7 mouse cellular contexts compared by ENCODE assay signal in genomic region chr11:32340476-32341473, GRCm38 (mm10). TPM values are rescaled to one million over a fixed set of nuclear protein-coding genes. Genes with fewer than 3 reads are reported as not detected.
A peak's percentile ranks its signal among the peaks of the same experiment; 100 is the strongest.
DNase-seq lines count a peak whose midpoint lies in the region; ATAC-seq and TF ChIP-seq lines count a peak whose summit lies in the region.

No protein-coding gene starts in this region.

- 0 out of 2 replicates have a peak, but pooled peaks cover 3% of the 10 kb centered on the region for H3K9me3 ChIP-seq in intestine, embryonic 14.5 days (ENCODE audit: control insufficient read depth, low read length)
- no peaks in the 10 kb centered on the region for H3K9me3 ChIP-seq in stomach, postnatal 0 days (ENCODE audit: control insufficient read depth, low read length)

- H3K9ac ChIP-seq in intestine, embryonic 14.5 days (ENCODE audit: low read length), result no peak overlapping the region
- H3K9ac ChIP-seq in stomach, postnatal 0 days (ENCODE audit: low read length), result no peak overlapping the region

- 0 out of 2 replicates have a peak, but pooled peaks have one; percentile 52 for ATAC-seq in erythroid progenitor cell, adult 5-6 weeks (replicated peaks; ENCODE audit: low FRiP score, poor library complexity, severe bottlenecking)
- ATAC-seq in intestine, embryonic 14.5 days (replicated peaks; ENCODE audit: low FRiP score, low TSS enrichment, low read depth), result peak; percentile 48; the same call in 1 of the 2 replicates
- 0 out of 2 replicates have a peak, but pooled peaks have one; percentile 28 for ATAC-seq in stomach, postnatal 0 days (ENCODE audit: low FRiP score, low TSS enrichment)

- H3K27ac ChIP-seq in intestine, embryonic 14.5 days (ENCODE audit: low read depth), result no peak overlapping the region; the same call in 1 of the 2 replicates
- H3K27ac ChIP-seq in stomach, postnatal 0 days (replicated peaks), result no peak overlapping the region

- peak; percentile 53 for DNase-seq in ovary, postnatal 36 days (ENCODE audit: low spot score)
- no peak for DNase-seq in ovary, adult 18-20 months (ENCODE audit: low spot score)
- DNase-seq in adrenal gland, postnatal 25 days, result peak; percentile 54
- peak; percentile 86 for DNase-seq in intestine, embryonic 14.5 days (ENCODE audit: low spot score)
- peak; percentile 53 to 67 for DNase-seq in lung, postnatal 4 days
- peak; percentile 78 for DNase-seq in stomach, postnatal 0 days (ENCODE audit: low spot score)

- no peak overlapping the region for H3K4me2 ChIP-seq in intestine, embryonic 14.5 days (ENCODE audit: low read length)
- no peak overlapping the region for H3K4me2 ChIP-seq in stomach, postnatal 0 days (replicated peaks; ENCODE audit: low read depth)

- no peak for TF ChIP-seq EP300 in stomach, postnatal 0 days (optimal IDR thresholded peaks at IDR 0.05)

- peaks cover 3% of the 10 kb centered on the region; the same call in 1 of the 2 replicates for H3K4me1 ChIP-seq in intestine, embryonic 14.5 days (replicated peaks; ENCODE audit: control insufficient read depth, insufficient read depth, low read length)
- no peaks in the 10 kb centered on the region for H3K4me1 ChIP-seq in stomach, postnatal 0 days (replicated peaks; ENCODE audit: control insufficient read depth, insufficient read depth)

- peak; percentile 85 for TF ChIP-seq CTCF in stomach, postnatal 0 days (IDR thresholded peaks at IDR 0.05; ENCODE audit: low read depth)

- H3K4me3 ChIP-seq in intestine, embryonic 14.5 days (ENCODE audit: low read depth, low read length), result no peak overlapping the region
- H3K4me3 ChIP-seq in stomach, postnatal 0 days (ENCODE audit: low read depth, low read length), result no peak overlapping the region

- no peaks in the 10 kb centered on the region for H3K27me3 ChIP-seq in intestine, embryonic 14.5 days (replicated peaks; ENCODE audit: control insufficient read depth, insufficient read depth, low read length)
- no peaks in the 10 kb centered on the region for H3K27me3 ChIP-seq in stomach, postnatal 0 days (ENCODE audit: control insufficient read depth, insufficient read depth, low read length)

- no peaks in the 10 kb centered on the region for H3K36me3 ChIP-seq in intestine, embryonic 14.5 days (ENCODE audit: control insufficient read depth, insufficient read depth, low read length)
- H3K36me3 ChIP-seq in stomach, postnatal 0 days (ENCODE audit: control insufficient read depth, insufficient read depth, low read length), result no peaks in the 10 kb centered on the region

- 35% methylated on average over 17 of the region's 17 CpGs for WGBS in intestine, embryonic 14.5 days
- 38% methylated on average over 17 of the region's 17 CpGs for whole genome bisulfite sequencing in stomach, postnatal 0 days

RNA-seq across cellular contexts. Expression of gene Sh3pxd2b, which starts 6.8 kb away (rescaled TPM):
- total RNA-seq in adrenal gland, postnatal 25 days (2021), result 4.6 and 5.1 TPM in 2 replicates
- total RNA-seq in erythroid progenitor cell, adult 5-6 weeks (2015; ENCODE audit: low replicate concordance), result 0.72 and 2.1 TPM in 2 replicates
- 0.26 TPM in 1 of 2 replicates, not detected in the other for total RNA-seq in erythroid progenitor cell, adult 5-6 weeks (2017; ENCODE audit: low replicate concordance)
- 20.0 and 23.1 TPM in 2 replicates for polyA plus RNA-seq in intestine, embryonic 14.5 days (2014; fragmentation: Nextera tagmentation; extraction: Ambion mirVana)
- polyA plus RNA-seq in stomach, postnatal 0 days (2015; fragmentation: Nextera tagmentation; extraction: Ambion mirVana), result 4.8 and 5.0 TPM in 2 replicates

RNA-seq across cellular contexts. Expression of gene Hbq1a, which starts 40.9 kb away (rescaled TPM):
- total RNA-seq in adrenal gland, postnatal 25 days (2021), result not detected in 2 replicates
- 4.2 TPM in 1 of 2 replicates, not detected in the other for total RNA-seq in erythroid progenitor cell, adult 5-6 weeks (2015; ENCODE audit: low replicate concordance)
- total RNA-seq in erythroid progenitor cell, adult 5-6 weeks (2017; ENCODE audit: low replicate concordance), result 9.9 TPM in 1 of 2 replicates, not detected in the other
- not detected in 2 replicates for polyA plus RNA-seq in intestine, embryonic 14.5 days (2014; fragmentation: Nextera tagmentation; extraction: Ambion mirVana)
- polyA plus RNA-seq in stomach, postnatal 0 days (2015; fragmentation: Nextera tagmentation; extraction: Ambion mirVana), result not detected in 2 replicates

RNA-seq across cellular contexts. Expression of gene Hba-a2, which starts 44.5 kb away (rescaled TPM):
- 1,730 and 2,563 TPM in 2 replicates for total RNA-seq in adrenal gland, postnatal 25 days (2021)
- total RNA-seq in erythroid progenitor cell, adult 5-6 weeks (2015; ENCODE audit: low replicate concordance), result 80,494 and 89,325 TPM in 2 replicates
- 96,767 and 123,026 TPM in 2 replicates for total RNA-seq in erythroid progenitor cell, adult 5-6 weeks (2017; ENCODE audit: low replicate concordance)
- polyA plus RNA-seq in intestine, embryonic 14.5 days (2014; fragmentation: Nextera tagmentation; extraction: Ambion mirVana), result 5,179 and 7,428 TPM in 2 replicates
- 728 and 926 TPM in 2 replicates for polyA plus RNA-seq in stomach, postnatal 0 days (2015; fragmentation: Nextera tagmentation; extraction: Ambion mirVana)

RNA-seq across cellular contexts. Expression of gene Hbq1b, which starts 54.0 kb away (rescaled TPM):
- total RNA-seq in adrenal gland, postnatal 25 days (2021), result 0.64 TPM in 1 of 2 replicates, not detected in the other
- total RNA-seq in erythroid progenitor cell, adult 5-6 weeks (2015; ENCODE audit: low replicate concordance), result 247 and 301 TPM in 2 replicates
- total RNA-seq in erythroid progenitor cell, adult 5-6 weeks (2017; ENCODE audit: low replicate concordance), result 56.8 and 86.4 TPM in 2 replicates
- 0.45 and 0.58 TPM in 2 replicates for polyA plus RNA-seq in intestine, embryonic 14.5 days (2014; fragmentation: Nextera tagmentation; extraction: Ambion mirVana)
- polyA plus RNA-seq in stomach, postnatal 0 days (2015; fragmentation: Nextera tagmentation; extraction: Ambion mirVana), result 0.18 TPM in 1 of 2 replicates, not detected in the other

RNA-seq across cellular contexts. Expression of gene Hba-a1, which starts 57.5 kb away (rescaled TPM):
- total RNA-seq in adrenal gland, postnatal 25 days (2021), result 2,198 and 2,224 TPM in 2 replicates
- 47,098 and 48,818 TPM in 2 replicates for total RNA-seq in erythroid progenitor cell, adult 5-6 weeks (2015; ENCODE audit: low replicate concordance)
- total RNA-seq in erythroid progenitor cell, adult 5-6 weeks (2017; ENCODE audit: low replicate concordance), result 9,652 and 12,236 TPM in 2 replicates
- 2,039 and 2,947 TPM in 2 replicates for polyA plus RNA-seq in intestine, embryonic 14.5 days (2014; fragmentation: Nextera tagmentation; extraction: Ambion mirVana)
- polyA plus RNA-seq in stomach, postnatal 0 days (2015; fragmentation: Nextera tagmentation; extraction: Ambion mirVana), result 317 and 411 TPM in 2 replicates

Comparison
In these comparisons a context has a peak if more than half of its experiments do, and no peak if none do; other contexts are left out.
1. RNA of gene Hba-a2, which starts 44.5 kb away (total RNA-seq): 80,494 to 123,026 TPM in erythroid progenitor cell, adult 5-6 weeks; 1,730 to 2,563 TPM in adrenal gland, postnatal 25 days; every median in the first group is over 10 times any median in the second.
2. Peak in every context shown above with its lines, with median percentiles within 50 percentile points of each other: ATAC-seq.